Mouse (Mus musculus): ENCODE measurements around the gene Klk1b9.
A peak's percentile ranks its signal among the peaks of the same experiment; 100 is the strongest.

DNA sequence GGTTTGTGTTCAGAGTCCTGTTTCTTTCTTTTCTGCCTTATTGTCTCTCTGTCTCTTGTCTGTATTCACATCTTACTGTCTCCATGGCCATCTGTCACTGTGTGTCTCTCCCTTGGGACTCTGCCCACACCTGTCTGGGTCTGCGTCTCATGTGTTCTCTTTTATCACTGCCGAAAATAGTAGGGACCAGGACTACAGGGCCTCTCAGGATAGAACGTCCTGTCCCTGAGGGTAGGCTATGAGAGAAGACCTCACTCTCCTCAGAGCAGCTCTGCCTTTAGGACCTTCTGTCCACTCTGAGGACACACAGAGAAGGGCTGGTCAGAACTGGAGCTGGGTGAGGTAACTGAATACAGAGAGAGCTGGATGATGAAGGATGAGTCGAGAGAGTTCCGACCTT is 39.2 kb downstream of the Klk1b9 start:
- TF ChIP-seq POLR2A (IDR thresholded peaks at IDR 0.05; ENCODE audit: insufficient read length, low read depth) (no peak), POLR2AphosphoS2 (IDR thresholded peaks at IDR 0.05; ENCODE audit: insufficient read length, low read depth) (no peak), MAX (IDR thresholded peaks at IDR 0.05; ENCODE audit: low read depth) (no peak), CEBPB (IDR thresholded peaks at IDR 0.05; ENCODE audit: insufficient read depth, poor library complexity, severe bottlenecking) (no peak), E2F4 (IDR thresholded peaks at IDR 0.05; ENCODE audit: insufficient read depth) (no peak), MYOG (IDR thresholded peaks at IDR 0.05; ENCODE audit: control insufficient read depth in 1 of 3, insufficient read depth in 1 of 3, insufficient read length in 2 of 3, low read depth in 2 of 3) (no peak), TCF12 (IDR thresholded peaks at IDR 0.05; ENCODE audit: insufficient read depth, poor library complexity, severe bottlenecking) (no peak), MYOD1 (IDR thresholded peaks at IDR 0.05; ENCODE audit: control insufficient read depth in 1 of 3, insufficient read length in 2 of 3, low read depth in 2 of 3) (peak in 1 of 3 experiments; percentile 36), SRF (IDR thresholded peaks at IDR 0.05; ENCODE audit: control insufficient read depth, insufficient read length, low read depth) (no peak), REST (IDR thresholded peaks at IDR 0.05; ENCODE audit: insufficient read depth, insufficient read length) (no peak), TCF3 (IDR thresholded peaks at IDR 0.05; ENCODE audit: insufficient read length, low read depth) (no peak)
